Mouse (Mus musculus): ENCODE measurements around the gene Armc2. TPM values are rescaled to one million over a fixed set of nuclear protein-coding genes. Genes with fewer than 3 reads are reported as not detected.

Armc2 gene
- polyA plus RNA-seq, 1 experiment from 2014 or later, result 1.1 TPM

GRCm38 (mm10) chr10:41879675-41880074, 138.6 kb downstream of the Armc2 start:
- Histone ChIP-seq H3K4me1 (ENCODE audit: insufficient read depth, low read depth, low read length) (peaks cover 5% of the 10 kb centered on the region), H3K9me3 (ENCODE audit: low read length) (no peaks in the 10 kb centered on the region), H3K36me3 (ENCODE audit: insufficient read depth, low read length) (no peaks in the 10 kb centered on the region), H3K9ac (replicated peaks; ENCODE audit: low read depth) (no peak overlapping the region), H3K4me2 (replicated peaks; ENCODE audit: low read depth, low read length) (no peak overlapping the region), H3K27me3 (replicated peaks; ENCODE audit: insufficient read depth, low read length) (no peaks in the 10 kb centered on the region), H3K27ac (ENCODE audit: low read length) (no peak overlapping the region), H3K4me3 (ENCODE audit: low read depth, low read length) (no peak overlapping the region)
- DNase-seq (ENCODE audit: low spot score) (no peak), ATAC-seq (no peak)
- 79% methylated on average over 1 of the region's 1 CpGs for WGBS
- TF ChIP-seq EP300 (IDR thresholded peaks at IDR 0.05) (no peak), CTCF (IDR thresholded peaks at IDR 0.05) (no peak)

DNA sequence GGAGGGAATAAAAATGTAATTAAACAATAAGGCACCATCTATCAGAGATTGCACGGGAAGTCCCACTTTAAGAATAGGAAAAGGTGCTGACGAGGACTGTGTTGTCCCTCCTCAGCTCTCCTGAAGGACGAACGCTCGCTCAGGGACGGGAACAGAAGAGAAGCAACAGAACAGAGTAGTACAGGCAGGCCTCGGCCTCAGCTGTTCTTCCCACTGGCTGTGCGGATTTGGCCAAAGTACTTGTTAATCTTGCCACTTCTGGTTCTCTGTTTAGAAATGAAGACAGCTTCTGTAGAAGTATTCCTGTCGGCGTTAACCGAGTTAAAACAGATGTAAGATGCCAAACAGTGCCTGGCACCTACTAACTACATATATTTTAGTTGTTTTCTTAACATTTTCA, 139.9 kb downstream of the Armc2 start:
- no peak for DNase-seq (ENCODE audit: low spot score)
- no peak for ATAC-seq
- TF ChIP-seq CTCF (IDR thresholded peaks at IDR 0.05), result no peak
- no peak for TF ChIP-seq EP300 (IDR thresholded peaks at IDR 0.05)
- WGBS, result 86% methylated on average over 11 of the region's 11 CpGs
- peaks cover under 1% of the 10 kb centered on the region; the same call in 1 of the 2 replicates for H3K4me1 ChIP-seq (ENCODE audit: insufficient read depth, low read depth, low read length)
- no peak overlapping the region for H3K4me3 ChIP-seq (ENCODE audit: low read depth, low read length)
- no peak overlapping the region for H3K4me2 ChIP-seq (replicated peaks; ENCODE audit: low read depth, low read length)
- H3K27me3 ChIP-seq (replicated peaks; ENCODE audit: insufficient read depth, low read length), result no peaks in the 10 kb centered on the region
- H3K36me3 ChIP-seq (ENCODE audit: insufficient read depth, low read length), result no peaks in the 10 kb centered on the region
- no peak overlapping the region for H3K27ac ChIP-seq (ENCODE audit: low read length)
- no peak overlapping the region for H3K9ac ChIP-seq (replicated peaks; ENCODE audit: low read depth)
- H3K9me3 ChIP-seq (ENCODE audit: low read length), result no peaks in the 10 kb centered on the region

- H3K9ac ChIP-seq (replicated peaks; ENCODE audit: low read depth), result no peak overlapping the region
- H3K4me2 ChIP-seq (replicated peaks; ENCODE audit: low read depth, low read length), result no peak overlapping the region
- H3K27me3 ChIP-seq (replicated peaks; ENCODE audit: insufficient read depth, low read length), result no peaks in the 10 kb centered on the region
- TF ChIP-seq EP300 (IDR thresholded peaks at IDR 0.05) (no peak), CTCF (IDR thresholded peaks at IDR 0.05) (no peak)
- no peaks in the 10 kb centered on the region for H3K36me3 ChIP-seq (ENCODE audit: insufficient read depth, low read length)
- ATAC-seq (no peak), DNase-seq (ENCODE audit: low spot score) (no peak)
- no peak overlapping the region for H3K4me3 ChIP-seq (ENCODE audit: low read depth, low read length)
- H3K27ac ChIP-seq (ENCODE audit: low read length), result no peak overlapping the region
- no peaks in the 10 kb centered on the region for H3K4me1 ChIP-seq (ENCODE audit: insufficient read depth, low read depth, low read length)
- no peaks in the 10 kb centered on the region for H3K9me3 ChIP-seq (ENCODE audit: low read length)
These were observed 142.6 kb downstream of the Armc2 start for GRCm38 (mm10) chr10:41875624-41876023.

DNA sequence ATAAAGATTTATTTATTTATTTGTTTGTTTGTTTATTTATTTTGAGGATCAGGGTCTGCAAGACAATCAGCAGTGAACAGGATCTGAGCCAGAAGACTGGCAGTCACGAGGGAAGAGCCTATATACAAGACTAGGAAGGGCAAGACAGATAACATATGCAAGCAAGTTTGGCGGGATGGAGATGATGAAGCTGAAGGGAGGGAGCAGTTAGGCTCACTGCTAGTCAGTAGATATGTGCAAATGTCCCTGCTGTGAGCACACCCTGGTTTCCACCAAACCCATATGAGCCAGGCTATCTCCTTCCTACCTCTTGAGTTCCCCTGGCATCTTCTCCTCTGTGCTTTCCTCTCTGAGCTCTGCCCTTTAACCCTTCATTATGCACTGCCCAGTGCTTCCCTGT, 146.7 kb downstream of the Armc2 start:
- Histone ChIP-seq H3K9me3 (ENCODE audit: low read length) (no peaks in the 10 kb centered on the region), H3K4me3 (ENCODE audit: low read depth, low read length) (no peak overlapping the region), H3K36me3 (ENCODE audit: insufficient read depth, low read length) (no peaks in the 10 kb centered on the region), H3K4me2 (replicated peaks; ENCODE audit: low read depth, low read length) (no peak overlapping the region), H3K9ac (replicated peaks; ENCODE audit: low read depth) (no peak overlapping the region), H3K27me3 (replicated peaks; ENCODE audit: insufficient read depth, low read length) (no peaks in the 10 kb centered on the region), H3K27ac (ENCODE audit: low read length) (no peak overlapping the region), H3K4me1 (ENCODE audit: insufficient read depth, low read depth, low read length) (no peaks in the 10 kb centered on the region)
- WGBS, result 51% methylated on average over 2 of the region's 2 CpGs
- TF ChIP-seq CTCF (IDR thresholded peaks at IDR 0.05), result no peak
- TF ChIP-seq EP300 (IDR thresholded peaks at IDR 0.05), result no peak
- DNase-seq (ENCODE audit: low spot score), result no peak
- no peak for ATAC-seq

- Histone ChIP-seq H3K4me1 (ENCODE audit: insufficient read depth, low read depth, low read length) (no peaks in the 10 kb centered on the region), H3K36me3 (ENCODE audit: insufficient read depth, low read length) (no peaks in the 10 kb centered on the region), H3K9ac (replicated peaks; ENCODE audit: low read depth) (no peak overlapping the region), H3K4me3 (ENCODE audit: low read depth, low read length) (no peak overlapping the region), H3K4me2 (replicated peaks; ENCODE audit: low read depth, low read length) (no peak overlapping the region), H3K27me3 (replicated peaks; ENCODE audit: insufficient read depth, low read length) (no peaks in the 10 kb centered on the region), H3K9me3 (ENCODE audit: low read length) (no peaks in the 10 kb centered on the region), H3K27ac (ENCODE audit: low read length) (no peak overlapping the region)
- TF ChIP-seq EP300 (IDR thresholded peaks at IDR 0.05) (no peak), CTCF (IDR thresholded peaks at IDR 0.05) (no peak)
- no peak for DNase-seq (ENCODE audit: low spot score)
- WGBS, result 43% methylated on average over 2 of the region's 2 CpGs
- no peak for ATAC-seq
These were observed 148.1 kb downstream of the Armc2 start for GRCm38 (mm10) chr10:41870101-41870500.

GRCm38 (mm10) chr10:41867956-41868355, 150.3 kb downstream of the Armc2 start:
- ATAC-seq, result no peak
- no peak overlapping the region for H3K27ac ChIP-seq (ENCODE audit: low read length)
- H3K4me1 ChIP-seq (ENCODE audit: insufficient read depth, low read depth, low read length), result no peaks in the 10 kb centered on the region
- TF ChIP-seq CTCF (IDR thresholded peaks at IDR 0.05) (no peak), EP300 (IDR thresholded peaks at IDR 0.05) (no peak)
- no peak overlapping the region for H3K4me2 ChIP-seq (replicated peaks; ENCODE audit: low read depth, low read length)
- H3K27me3 ChIP-seq (replicated peaks; ENCODE audit: insufficient read depth, low read length), result no peaks in the 10 kb centered on the region
- whole genome bisulfite sequencing, result 79% methylated on average over 5 of the region's 5 CpGs
- no peak overlapping the region for H3K9ac ChIP-seq (replicated peaks; ENCODE audit: low read depth)
- H3K4me3 ChIP-seq (ENCODE audit: low read depth, low read length), result no peak overlapping the region
- no peak for DNase-seq (ENCODE audit: low spot score)
- no peaks in the 10 kb centered on the region for H3K9me3 ChIP-seq (ENCODE audit: low read length)
- H3K36me3 ChIP-seq (ENCODE audit: insufficient read depth, low read length), result no peaks in the 10 kb centered on the region

DNA sequence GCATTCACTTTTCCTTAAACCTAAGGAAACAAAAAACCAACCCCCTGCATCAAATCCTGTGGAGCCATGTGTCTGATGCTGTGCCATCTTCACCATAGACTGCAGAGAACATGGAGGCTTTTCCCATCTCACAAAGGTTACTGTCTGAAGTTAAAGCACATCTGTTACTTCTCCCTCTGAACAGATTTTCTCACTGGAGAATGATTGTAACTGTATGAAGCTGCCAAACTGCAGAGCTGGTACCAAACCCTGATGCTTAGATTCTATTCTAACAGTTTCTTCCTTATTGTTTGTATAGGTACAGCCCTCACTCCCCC, 151.4 kb downstream of the Armc2 start:
- no peaks in the 10 kb centered on the region for H3K4me1 ChIP-seq (ENCODE audit: insufficient read depth, low read depth, low read length)
- no peaks in the 10 kb centered on the region for H3K27me3 ChIP-seq (replicated peaks; ENCODE audit: insufficient read depth, low read length)
- no peak overlapping the region for H3K27ac ChIP-seq (ENCODE audit: low read length)
- no peak overlapping the region for H3K9ac ChIP-seq (replicated peaks; ENCODE audit: low read depth)
- no peak for TF ChIP-seq CTCF (IDR thresholded peaks at IDR 0.05)
- no peak for TF ChIP-seq EP300 (IDR thresholded peaks at IDR 0.05)
- no peak overlapping the region for H3K4me2 ChIP-seq (replicated peaks; ENCODE audit: low read depth, low read length)
- no peak for ATAC-seq
- no peaks in the 10 kb centered on the region for H3K36me3 ChIP-seq (ENCODE audit: insufficient read depth, low read length)
- DNase-seq (ENCODE audit: low spot score), result no peak
- no peaks in the 10 kb centered on the region for H3K9me3 ChIP-seq (ENCODE audit: low read length)
- no peak overlapping the region for H3K4me3 ChIP-seq (ENCODE audit: low read depth, low read length)

Measured in lung, postnatal 0 days (tissue).